Comparison of ENCODE assay signal across 16 mouse cellular contexts in the genomic region with DNA sequence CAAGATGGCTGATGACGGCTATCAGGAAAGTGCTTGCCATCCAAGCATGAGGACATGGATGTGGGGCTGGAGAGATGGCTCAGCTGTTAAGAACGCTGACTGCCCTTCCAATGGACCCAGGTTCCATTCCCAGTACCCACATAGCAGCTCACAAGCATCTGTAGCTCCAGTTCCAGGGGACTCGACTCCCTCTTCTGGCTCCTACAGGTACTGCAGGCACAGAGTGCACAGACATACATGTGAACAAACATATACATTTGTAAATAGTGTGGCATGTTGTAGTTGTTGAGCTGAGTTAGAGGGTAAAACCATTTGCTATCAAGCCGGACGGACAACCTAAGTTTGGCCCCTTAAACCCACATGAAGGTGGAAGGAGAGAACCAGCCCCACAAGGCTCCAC. TPM values are rescaled to one million over a fixed set of nuclear protein-coding genes. Genes with fewer than 3 reads are reported as not detected.
DNase-seq lines count a peak whose midpoint lies in the region; ATAC-seq and TF ChIP-seq lines count a peak whose summit lies in the region.
"Had no signal": no experiment of that assay in that cellular context is flagged by ENCODE, and none has a peak within 500 bp of the region (broad histone marks: within the 10 kb centered on the region; RNA-seq: fewer than 3 reads in every experiment).

No protein-coding gene starts in this region.

- no peak for ATAC-seq in lung, embryonic 14.5 days (ENCODE audit: insufficient read depth)
- no peak for ATAC-seq in Patski
- no peak for ATAC-seq in stomach, postnatal 0 days (ENCODE audit: low FRiP score, low TSS enrichment)

- no peak overlapping the region for H3K27ac ChIP-seq in lung, embryonic 14.5 days (ENCODE audit: low read depth)
- H3K27ac ChIP-seq in stomach, postnatal 0 days (replicated peaks): no peak overlapping the region
- H3K27ac ChIP-seq: liver, embryonic 15.5 days had no signal

- peaks cover 3% of the 10 kb centered on the region; the same call in 1 of the 2 replicates for H3K9me3 ChIP-seq in lung, embryonic 14.5 days (ENCODE audit: low read depth, low read length)
- H3K9me3 ChIP-seq in stomach, postnatal 0 days (ENCODE audit: control insufficient read depth, low read length): no peaks in the 10 kb centered on the region

- peaks cover 4% of the 10 kb centered on the region; the same call in 1 of the 2 replicates for H3K27me3 ChIP-seq in lung, embryonic 14.5 days (ENCODE audit: insufficient read depth, low read length)
- no peaks in the 10 kb centered on the region for H3K27me3 ChIP-seq in Patski
- no peaks in the 10 kb centered on the region for H3K27me3 ChIP-seq in stomach, postnatal 0 days (ENCODE audit: control insufficient read depth, insufficient read depth, low read length)

- in situ Hi-C loops in Patski (cut with MboI; ENCODE audit: low pct_unique_long_range_greater_than_20kb): no loop called here

- no peak overlapping the region for H3K9ac ChIP-seq in lung, embryonic 14.5 days
- H3K9ac ChIP-seq in stomach, postnatal 0 days (ENCODE audit: low read length): no peak overlapping the region
- H3K9ac ChIP-seq: liver, embryonic 15.5 days had no signal

- POLR2A ChIA-PET in Patski (lab: Charles Lee): no interaction called here

- 87% methylated on average over 5 of the region's 5 CpGs for WGBS in lung, embryonic 14.5 days
- WGBS in stomach, postnatal 0 days: 95% methylated on average over 5 of the region's 5 CpGs

- no peak overlapping the region for H3K4me3 ChIP-seq in lung, embryonic 14.5 days (ENCODE audit: low read depth, low read length)
- H3K4me3 ChIP-seq in stomach, postnatal 0 days (ENCODE audit: low read depth, low read length): no peak overlapping the region
- H3K4me3 ChIP-seq: liver, embryonic 15.5 days; megakaryocyte, embryonic 14.5 days had no signal

- TF ChIP-seq CTCF in lung, embryonic 14.5 days (IDR thresholded peaks at IDR 0.05; ENCODE audit: low read depth): peak; percentile 58
- TF ChIP-seq CTCF in Patski (IDR thresholded peaks at IDR 0.05): peak; percentile 49
- TF ChIP-seq CTCF in stomach, postnatal 0 days (IDR thresholded peaks at IDR 0.05; ENCODE audit: low read depth): peak; percentile 55

- CTCF ChIA-PET in Patski (lab: Charles Lee): interaction anchor here (1.0 to 3.4 kb wide), 10 partner anchors 10 to 134 kb away, joined by 3 to 30 read pairs (median 6); a partner anchor contains a TSS

- peaks cover 4% of the 10 kb centered on the region; the same call in 1 of the 2 replicates for H3K36me3 ChIP-seq in lung, embryonic 14.5 days (ENCODE audit: insufficient read depth)
- no peaks in the 10 kb centered on the region for H3K36me3 ChIP-seq in stomach, postnatal 0 days (ENCODE audit: control insufficient read depth, insufficient read depth, low read length)

- H3K4me1 ChIP-seq in lung, embryonic 14.5 days (ENCODE audit: insufficient read depth): no peaks in the 10 kb centered on the region
- H3K4me1 ChIP-seq in stomach, postnatal 0 days (replicated peaks; ENCODE audit: control insufficient read depth, insufficient read depth): no peaks in the 10 kb centered on the region

- DNase-seq in heart, adult 11 months: peak; percentile 84
- DNase-seq in heart, adult 9 months (ENCODE audit: low spot score in 2 of 2): no peak
- DNase-seq in lung, embryonic 14.5 days: no peak
- DNase-seq in lung, postnatal 36 days: no peak
- no peak for DNase-seq in Patski (ENCODE audit: low read depth, low spot score)
- no peak for DNase-seq in stomach, postnatal 0 days (ENCODE audit: low spot score)
- no peak for DNase-seq in ovary, postnatal 14 days (ENCODE audit: low spot score)
- DNase-seq in ovary, postnatal 10 days (ENCODE audit: low spot score): no peak
- DNase-seq: adrenal gland, adult 8-10 months; cerebellum, adult 8-10 months; gastrocnemius, postnatal 14 days; kidney, adult 9 months; layer of hippocampus, postnatal 36 days; right cerebral cortex, postnatal 25 days had no signal

- no peak for TF ChIP-seq EP300 in stomach, postnatal 0 days (optimal IDR thresholded peaks at IDR 0.05)

- H3K4me2 ChIP-seq in lung, embryonic 14.5 days: no peak overlapping the region
- no peak overlapping the region for H3K4me2 ChIP-seq in stomach, postnatal 0 days (replicated peaks; ENCODE audit: low read depth)
- H3K4me2 ChIP-seq: liver, embryonic 15.5 days had no signal

RNA-seq across cellular contexts. Expression of a gene that starts 2.3 kb away (rescaled TPM):
- 1.6 and 2.2 TPM in 2 replicates for polyA plus RNA-seq in lung, embryonic 14.5 days (2014; fragmentation: Nextera tagmentation; extraction: Ambion mirVana)
- polyA plus RNA-seq in Patski (2021): 0.19 TPM
- polyA plus RNA-seq in stomach, postnatal 0 days (2015; fragmentation: Nextera tagmentation; extraction: Ambion mirVana): 0.85 and 1.3 TPM in 2 replicates

RNA-seq across cellular contexts. Expression of a gene that starts 18.1 kb away (rescaled TPM):
- 38.0 and 39.4 TPM in 2 replicates for polyA plus RNA-seq in lung, embryonic 14.5 days (2014; fragmentation: Nextera tagmentation; extraction: Ambion mirVana)
- polyA plus RNA-seq in Patski (2021): 39.2 TPM
- polyA plus RNA-seq in stomach, postnatal 0 days (2015; fragmentation: Nextera tagmentation; extraction: Ambion mirVana): 20.3 and 20.7 TPM in 2 replicates

RNA-seq across cellular contexts. Expression of a gene that starts 33.8 kb away (rescaled TPM):
- 2.6 and 2.7 TPM in 2 replicates for polyA plus RNA-seq in lung, embryonic 14.5 days (2014; fragmentation: Nextera tagmentation; extraction: Ambion mirVana)
- 73.6 TPM for polyA plus RNA-seq in Patski (2021)
- polyA plus RNA-seq in stomach, postnatal 0 days (2015; fragmentation: Nextera tagmentation; extraction: Ambion mirVana): 8.4 and 8.8 TPM in 2 replicates

RNA-seq across cellular contexts. Expression of a gene that starts 44.1 kb away (rescaled TPM):
- 0.26 and 0.85 TPM in 2 replicates for polyA plus RNA-seq in lung, embryonic 14.5 days (2014; fragmentation: Nextera tagmentation; extraction: Ambion mirVana)
- 0.08 TPM for polyA plus RNA-seq in Patski (2021)
- 0.22 and 0.27 TPM in 2 replicates for polyA plus RNA-seq in stomach, postnatal 0 days (2015; fragmentation: Nextera tagmentation; extraction: Ambion mirVana)
